Mouse (Mus musculus): Measurements from ENCODE around the gene Ank2.

DNA sequence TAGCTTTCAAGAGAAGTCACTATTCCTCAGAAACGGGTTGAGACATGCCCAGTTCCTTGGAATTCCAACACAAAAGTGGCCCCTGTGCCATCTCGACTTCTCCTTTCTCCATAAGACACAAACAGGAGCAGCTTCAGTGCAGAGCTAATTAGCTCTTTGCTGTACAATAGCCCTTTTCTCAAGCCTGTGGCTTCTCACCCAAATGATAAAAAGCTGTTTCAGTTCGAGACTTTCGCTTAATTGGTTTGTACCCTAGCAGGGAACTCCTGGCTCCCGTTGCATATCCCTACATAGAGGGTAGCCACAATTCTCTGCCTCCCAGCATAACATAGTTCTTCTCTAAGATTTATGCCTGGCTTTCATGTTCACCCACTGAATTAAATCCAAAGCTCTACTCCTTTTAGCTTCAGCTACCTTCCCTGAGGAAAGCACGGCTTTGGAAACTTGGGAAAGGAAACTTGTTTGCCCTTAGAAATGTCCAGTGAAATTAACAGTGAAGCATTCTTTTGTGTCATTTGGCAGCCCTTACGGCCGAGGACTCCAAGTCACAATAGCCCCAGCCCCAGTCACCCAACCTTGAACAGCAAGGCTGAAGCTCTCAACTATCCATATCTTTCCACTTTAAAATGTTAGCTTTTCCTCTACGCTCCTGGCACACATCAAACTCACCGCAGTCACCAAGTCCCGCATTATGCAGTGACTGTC, 123.0 kb downstream of the Ank2 start:
- no peak for TF ChIP-seq CTCF (IDR thresholded peaks at IDR 0.05; ENCODE audit: low read depth)
- TF ChIP-seq EP300 (IDR thresholded peaks at IDR 0.05; ENCODE audit: low read depth) = no peak

Data from liver, postnatal 0 days (tissue).